Mouse (Mus musculus) bone marrow macrophage, adult 2 months (primary cell): ENCODE results near the gene Mbd6.

Source experiments
- CTCF ChIP-seq: IDR thresholded peaks from 2 replicates; pipeline ENCODE4 v1.5.1; 2012; ENCODE audit warnings: low read depth, mild to moderate bottlenecking, low read length, moderate library complexity
- POLR2A ChIP-seq: IDR thresholded peaks from 2 replicates; pipeline ENCODE4 v1.6.1; 2012; ENCODE audit warnings: mild to moderate bottlenecking, low read depth, low read length, borderline replicate concordance

DNA sequence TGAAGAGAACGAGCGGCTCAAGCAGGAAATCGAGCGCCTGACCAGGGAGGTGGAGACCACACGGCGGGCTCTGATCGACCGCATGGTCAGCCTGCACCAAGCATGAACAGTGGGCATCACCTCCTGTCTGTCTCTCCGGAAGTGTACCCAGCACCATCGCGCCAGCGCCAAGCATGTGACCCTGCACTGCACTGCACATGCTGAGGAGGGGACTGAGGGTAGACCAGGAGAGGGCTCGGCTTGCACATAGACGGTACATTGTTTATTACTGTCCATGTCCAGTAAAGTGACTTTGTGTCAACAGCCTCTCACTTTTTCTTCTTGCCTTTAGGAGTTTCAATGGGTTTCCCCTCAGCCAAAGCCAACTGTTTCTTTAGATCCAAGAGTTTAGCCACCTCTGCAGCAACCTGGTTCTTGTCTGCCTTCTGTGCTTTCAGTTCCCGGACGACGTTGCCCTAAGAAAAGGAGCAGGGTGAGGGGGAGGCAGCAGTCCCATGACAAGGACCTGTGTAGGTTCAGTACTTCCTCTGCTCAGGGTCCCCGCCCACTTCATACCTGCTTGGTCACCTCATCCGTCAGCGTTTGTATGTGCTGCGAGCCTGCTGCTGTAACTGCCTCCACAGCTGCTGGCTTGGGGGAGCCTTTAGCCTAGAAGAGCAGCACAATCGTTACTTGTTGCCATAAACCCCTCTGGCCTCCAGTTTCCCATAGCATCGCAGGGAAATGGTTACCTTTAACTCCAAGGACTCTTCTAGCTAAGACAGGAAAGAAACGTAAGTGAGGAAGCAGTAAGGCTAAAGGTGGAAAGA lies 7.4 kb upstream of the Mbd6 start:
- TF ChIP-seq POLR2A (no peak), CTCF (no peak)
